Mouse (Mus musculus) lung, embryonic 16.5 days (tissue): ENCODE measurements around the gene S100b. TPM values are rescaled to one million over a fixed set of nuclear protein-coding genes. Genes with fewer than 3 reads are reported as not detected.

ENCODE experiments used
- ATAC-seq: fragments of 200-750 bp; cut with Nextera tagmentation; 2 replicates; pipeline ENCODE4 v1.8.0; 2017; ENCODE audit warnings: low read depth, mild to moderate bottlenecking, moderate library complexity
- H3K27ac ChIP-seq: fragments of 300-500 bp; sonication (generic); 2 replicates; pipeline ENCODE4 v1.5.1; 2014; ENCODE audit warnings: mild to moderate bottlenecking, control low read depth, low read length
- H3K27me3 ChIP-seq: fragments of 300-500 bp; sonication (generic); 2 replicates; pipeline ENCODE4 v1.6.1; 2014; ENCODE audit warnings: low read depth, low read length, mixed read lengths; ENCODE audit not compliant: control insufficient read depth, insufficient read depth
- H3K36me3 ChIP-seq: fragments of 300-500 bp; sonication (generic); 2 replicates; pipeline ENCODE4 v1.6.1; 2014; ENCODE audit warnings: low read length; ENCODE audit not compliant: control insufficient read depth, insufficient read depth
- H3K4me1 ChIP-seq: fragments of 300-500 bp; sonication (generic); replicated peaks from 2 replicates; pipeline ENCODE4 v1.6.1; 2014; ENCODE audit warnings: low read length, mixed read lengths; ENCODE audit not compliant: control insufficient read depth, insufficient read depth
- H3K4me2 ChIP-seq: fragments of 300-500 bp; sonication (generic); 2 replicates; pipeline ENCODE4 v1.6.1; 2014; ENCODE audit warnings: low read depth, low read length, control low read depth
- H3K4me3 ChIP-seq: fragments of 300-500 bp; sonication (generic); 2 replicates; pipeline ENCODE4 v1.5.1; 2014; ENCODE audit warnings: mild to moderate bottlenecking, low read length, control low read depth
- H3K9ac ChIP-seq: fragments of 300-500 bp; sonication (generic); 2 replicates; pipeline ENCODE4 v1.6.1; 2014; ENCODE audit warnings: low read length, control low read depth
- H3K9me3 ChIP-seq: fragments of 300-500 bp; sonication (generic); 2 replicates; pipeline ENCODE4 v1.6.1; 2016; ENCODE audit warnings: low read length; ENCODE audit not compliant: control insufficient read depth
- WGBS: fragments of 180-500 bp; shearing (Covaris S2); extraction: QIAGEN DNeasy Blood & Tissue Kit; methylation state at CpG from one replicate; pipeline ENCODE4 v1.1.7; 2014; 5-methylcytosine and 5-hydroxymethylcytosine counted together
- polyA plus RNA-seq: library from polyadenylated mRNA; unstranded; fragments of >200 nt; fragmentation: Nextera tagmentation; extraction: Ambion mirVana; gene quantifications from 2 replicates; pipeline ENCODE4 v1.2.1, GENCODE M21; 2015

Gene S100b
- polyA plus RNA-seq, 1 experiment from 2014 or later = 0.73 TPM

DNA sequence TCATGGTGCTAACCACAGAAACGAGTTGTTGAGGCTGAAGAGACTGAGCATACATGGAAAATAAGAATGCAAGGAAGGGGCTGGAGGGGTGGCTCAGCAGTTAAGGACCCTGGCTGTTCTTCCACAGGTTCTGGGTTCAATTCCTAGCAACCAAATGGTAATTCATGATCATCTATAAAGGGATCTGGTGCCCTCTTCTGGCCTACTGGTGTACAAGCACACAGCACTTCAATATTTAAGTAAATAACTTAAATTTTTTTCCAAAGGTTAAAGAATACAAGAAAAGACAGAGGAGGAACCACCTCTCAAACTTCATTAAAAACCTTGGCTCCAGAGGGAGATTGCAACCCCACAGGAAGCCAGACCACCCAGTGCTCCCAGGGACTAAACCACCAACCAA, 24.0 kb upstream of the S100b start:
- peaks cover 8% of the 10 kb centered on the region; the same call in 1 of the 2 replicates for H3K36me3 ChIP-seq
- no peak overlapping the region for H3K9ac ChIP-seq
- H3K4me2 ChIP-seq = no peak overlapping the region
- no peak overlapping the region for H3K27ac ChIP-seq
- no peaks in the 10 kb centered on the region for H3K4me1 ChIP-seq
- ATAC-seq = no peak
- no peaks in the 10 kb centered on the region for H3K27me3 ChIP-seq
- WGBS = 70% methylated on average over 1 of the region's 1 CpGs
- no peak overlapping the region for H3K4me3 ChIP-seq
- H3K9me3 ChIP-seq = no peaks in the 10 kb centered on the region

DNA sequence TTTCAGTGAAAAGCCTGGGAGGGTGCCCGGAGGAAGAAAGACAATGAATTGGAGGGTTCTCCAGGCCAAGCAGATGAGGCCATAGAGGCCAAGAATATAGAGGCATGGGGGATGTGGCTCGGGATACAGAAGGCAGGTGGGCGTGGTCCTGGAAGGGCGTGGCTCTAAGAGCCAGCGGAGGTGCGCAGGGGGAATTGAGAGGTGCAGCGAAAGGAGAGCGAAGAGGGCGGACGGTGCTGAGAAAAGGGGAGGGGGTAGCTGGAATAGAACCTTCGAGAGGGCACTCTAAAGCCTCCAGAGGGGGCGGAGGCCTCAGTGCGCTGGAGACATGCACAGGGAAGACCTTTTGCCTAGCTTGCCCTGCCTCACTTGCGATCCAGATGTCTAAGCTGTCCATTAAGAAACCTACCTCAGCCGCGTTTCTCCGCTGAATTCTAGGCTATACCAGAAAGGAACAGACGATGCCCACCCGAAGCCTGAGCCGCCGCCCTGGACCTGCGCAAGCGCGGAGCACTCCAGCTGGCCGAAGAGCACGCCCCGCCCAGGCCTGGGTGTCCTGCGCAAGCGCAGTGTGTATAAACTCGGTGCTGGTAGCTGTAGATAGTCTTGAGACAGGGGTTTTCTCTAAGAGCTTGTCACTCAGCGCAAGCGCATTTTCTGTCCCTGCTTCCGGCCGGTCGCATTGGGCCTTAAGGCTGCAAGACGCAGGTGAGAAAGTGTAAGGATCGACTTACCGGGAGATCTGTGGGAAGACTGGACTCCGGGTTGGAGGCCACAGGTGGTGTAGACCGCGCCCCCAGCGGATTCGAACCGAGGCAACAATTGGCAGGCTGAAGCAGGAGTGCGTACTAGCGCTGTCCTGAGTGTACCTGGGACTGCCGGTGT, 16.1 kb upstream of the S100b start, which contains the start of gene Prmt2:
TSS of gene Prmt2 (minus strand) at position 525 of the 885 bp plus-strand sequence.
- Histone ChIP-seq H3K4me3 (peak within 1 kb of the TSS; percentile 80), H3K36me3 (no peaks in the 10 kb centered on the region), H3K9me3 (no peaks in the 10 kb centered on the region), H3K4me1 (peaks cover 7% of the 10 kb centered on the region; the same call in 1 of the 2 replicates), H3K4me2 (peak within 1 kb of the TSS; percentile 80), H3K27me3 (no peaks in the 10 kb centered on the region), H3K27ac (peak within 1 kb of the TSS; percentile 94), H3K9ac (peak within 1 kb of the TSS; percentile 81)
- peak; percentile 99 for ATAC-seq
- WGBS = under 1% methylated on average over 47 of the region's 47 CpGs

- no peak overlapping the region for H3K9ac ChIP-seq
- no peaks in the 10 kb centered on the region for H3K27me3 ChIP-seq
- no peaks in the 10 kb centered on the region for H3K36me3 ChIP-seq
- ATAC-seq = no peak
- H3K4me1 ChIP-seq = peaks cover 7% of the 10 kb centered on the region; the same call in 1 of the 2 replicates
- H3K27ac ChIP-seq = no peak overlapping the region; the same call in 1 of the 2 replicates
- no peak overlapping the region for H3K4me2 ChIP-seq
- 44% methylated on average over 4 of the region's 4 CpGs for WGBS
- H3K4me3 ChIP-seq = no peak overlapping the region
- no peaks in the 10 kb centered on the region for H3K9me3 ChIP-seq
Measured at GRCm38 (mm10) chr10:76239401-76239800, 14.3 kb upstream of the S100b start.

DNA sequence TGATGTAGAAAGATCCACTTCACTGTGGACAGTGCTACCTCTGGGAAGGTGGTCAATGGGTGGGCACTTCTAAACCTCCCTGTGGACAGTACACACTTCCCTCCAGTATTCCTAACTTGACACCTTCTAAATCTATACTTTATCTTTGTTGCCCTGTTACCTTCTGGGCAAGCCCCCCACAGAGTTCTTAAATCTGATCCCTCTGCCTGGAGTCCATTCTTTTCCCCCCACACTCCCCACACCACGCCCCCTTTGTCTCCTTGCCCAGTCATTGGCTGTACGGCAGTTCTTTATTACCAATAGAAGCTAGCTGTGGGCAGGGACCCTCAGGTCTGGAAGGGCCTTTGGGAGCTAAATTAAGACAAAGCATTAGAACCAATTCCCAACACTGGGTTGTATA, 8.5 kb upstream of the S100b start:
- no peak for ATAC-seq
- Histone ChIP-seq H3K27me3 (no peaks in the 10 kb centered on the region), H3K4me2 (no peak overlapping the region), H3K9me3 (no peaks in the 10 kb centered on the region), H3K4me3 (no peak overlapping the region), H3K9ac (no peak overlapping the region), H3K36me3 (no peaks in the 10 kb centered on the region), H3K4me1 (no peaks in the 10 kb centered on the region), H3K27ac (no peak overlapping the region)
- WGBS = 77% methylated on average over 2 of the region's 2 CpGs

GRCm38 (mm10) chr10:76246601-76247000, 7.1 kb upstream of the S100b start:
- no peak for ATAC-seq
- 38% methylated on average over 4 of the region's 4 CpGs for WGBS

DNA sequence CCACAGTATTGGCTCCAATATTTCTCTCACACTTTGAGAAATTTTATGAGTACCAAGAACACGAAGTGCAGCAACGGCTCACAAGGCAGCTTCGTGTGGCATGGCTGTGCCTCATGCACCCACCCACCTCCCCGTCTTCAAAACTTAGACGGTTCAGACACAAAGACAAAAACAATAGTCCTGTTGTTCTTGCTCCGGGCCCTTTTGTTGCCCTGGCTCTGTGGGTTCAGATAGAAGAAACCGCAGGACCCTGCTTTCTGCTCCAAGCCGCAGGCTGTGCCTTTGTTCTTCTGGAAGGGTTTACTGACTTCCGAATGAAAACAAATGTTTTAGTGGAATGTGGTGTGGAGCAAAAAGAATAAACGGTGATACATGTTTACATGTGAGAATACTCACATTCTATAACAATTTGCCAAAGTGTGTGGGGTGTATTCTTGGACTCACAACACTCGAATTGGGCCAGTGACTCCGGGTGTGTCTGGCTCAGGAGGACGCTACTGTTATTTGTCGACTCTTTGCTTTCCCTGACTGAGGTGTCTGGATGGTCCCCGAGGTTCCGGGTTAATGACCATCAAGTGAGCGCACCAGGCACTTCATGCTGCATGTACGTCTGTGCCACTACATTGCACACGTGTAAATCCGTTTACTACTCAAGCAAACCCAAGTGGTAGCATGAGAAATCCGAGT, 5.5 kb upstream of the S100b start:
- no peak overlapping the region for H3K9ac ChIP-seq
- no peak for ATAC-seq
- H3K4me2 ChIP-seq = no peak overlapping the region
- 0 out of 2 replicates have a peak, but pooled peaks cover under 1% of the 10 kb centered on the region for H3K4me1 ChIP-seq
- no peaks in the 10 kb centered on the region for H3K9me3 ChIP-seq
- no peaks in the 10 kb centered on the region for H3K27me3 ChIP-seq
- 51% methylated on average over 21 of the region's 21 CpGs for WGBS
- no peaks in the 10 kb centered on the region for H3K36me3 ChIP-seq
- no peak overlapping the region for H3K4me3 ChIP-seq
- no peak overlapping the region for H3K27ac ChIP-seq

More at GRCm38 (mm10) chr10:76246601-76247000, 7.1 kb upstream of the S100b start:
- Histone ChIP-seq H3K27ac (no peak overlapping the region), H3K9me3 (no peaks in the 10 kb centered on the region), H3K9ac (no peak overlapping the region), H3K27me3 (no peaks in the 10 kb centered on the region), H3K4me1 (no peaks in the 10 kb centered on the region), H3K4me2 (no peak overlapping the region), H3K36me3 (no peaks in the 10 kb centered on the region), H3K4me3 (no peak overlapping the region)

DNA sequence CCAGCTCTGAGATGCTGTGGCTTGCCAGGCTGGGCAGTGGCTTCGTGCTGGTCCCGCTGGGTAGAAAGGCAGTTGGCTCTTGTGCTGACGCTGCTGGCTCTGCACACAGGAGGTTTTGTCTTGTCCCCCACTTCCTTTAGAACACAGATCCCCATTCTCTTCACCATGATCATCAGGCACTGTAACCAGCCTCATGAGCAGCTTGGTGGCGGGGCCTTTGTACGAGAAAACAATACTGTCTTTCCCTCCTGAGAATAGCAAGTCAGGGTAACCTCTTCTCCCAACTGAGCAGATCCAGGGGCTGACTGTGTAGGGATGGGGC, 5.0 kb upstream of the S100b start:
- no peak for ATAC-seq
- H3K9ac ChIP-seq = no peak overlapping the region
- H3K9me3 ChIP-seq = no peaks in the 10 kb centered on the region
- H3K4me2 ChIP-seq = no peak overlapping the region
- H3K27me3 ChIP-seq = no peaks in the 10 kb centered on the region
- H3K27ac ChIP-seq = no peak overlapping the region
- H3K36me3 ChIP-seq = no peaks in the 10 kb centered on the region
- H3K4me1 ChIP-seq = 0 out of 2 replicates have a peak, but pooled peaks cover 2% of the 10 kb centered on the region
- 87% methylated on average over 5 of the region's 5 CpGs for WGBS
- H3K4me3 ChIP-seq = no peak overlapping the region

GRCm38 (mm10) chr10:76250870-76251269, 2.8 kb upstream of the S100b start:
- no peak overlapping the region for H3K4me3 ChIP-seq
- H3K4me2 ChIP-seq = no peak overlapping the region
- H3K36me3 ChIP-seq = no peaks in the 10 kb centered on the region
- no peaks in the 10 kb centered on the region for H3K9me3 ChIP-seq
- 80% methylated on average over 7 of the region's 7 CpGs for WGBS
- ATAC-seq = no peak
- no peak overlapping the region for H3K27ac ChIP-seq
- H3K4me1 ChIP-seq = 0 out of 2 replicates have a peak, but pooled peaks cover 2% of the 10 kb centered on the region
- no peak overlapping the region for H3K9ac ChIP-seq
- no peaks in the 10 kb centered on the region for H3K27me3 ChIP-seq

DNA sequence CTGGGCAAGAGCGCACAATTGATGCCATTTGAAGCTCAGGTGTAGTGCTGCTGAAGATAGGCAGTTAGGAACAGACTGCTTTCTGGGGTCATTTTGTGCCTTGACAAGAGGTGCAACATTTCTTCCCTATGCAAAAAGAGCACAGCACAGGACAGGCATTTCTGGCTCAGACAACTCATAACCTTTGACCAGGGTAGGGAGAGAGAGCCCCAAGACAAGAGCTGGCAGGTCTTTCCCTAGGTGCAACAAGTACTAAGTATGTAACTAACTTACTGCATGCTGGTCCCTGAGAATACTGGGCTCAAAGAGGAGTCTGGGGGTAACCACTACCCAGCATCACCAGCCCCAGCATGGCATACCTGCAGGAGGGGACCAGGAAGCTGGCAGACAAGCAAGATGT, 574 bp upstream of the S100b start:
- H3K36me3 ChIP-seq = no peaks in the 10 kb centered on the region
- H3K9ac ChIP-seq = no peak overlapping the region
- peaks cover 5% of the 10 kb centered on the region; the same call in 1 of the 2 replicates for H3K4me1 ChIP-seq
- no peak for ATAC-seq
- H3K9me3 ChIP-seq = no peaks in the 10 kb centered on the region
- H3K4me3 ChIP-seq = no peak overlapping the region
- H3K4me2 ChIP-seq = no peak overlapping the region
- no peak overlapping the region for H3K27ac ChIP-seq
- WGBS = 92% methylated on average over 1 of the region's 1 CpGs
- H3K27me3 ChIP-seq = no peaks in the 10 kb centered on the region
